Comparison of ENCODE assay signal across 8 mouse cellular contexts in the genomic region with DNA sequence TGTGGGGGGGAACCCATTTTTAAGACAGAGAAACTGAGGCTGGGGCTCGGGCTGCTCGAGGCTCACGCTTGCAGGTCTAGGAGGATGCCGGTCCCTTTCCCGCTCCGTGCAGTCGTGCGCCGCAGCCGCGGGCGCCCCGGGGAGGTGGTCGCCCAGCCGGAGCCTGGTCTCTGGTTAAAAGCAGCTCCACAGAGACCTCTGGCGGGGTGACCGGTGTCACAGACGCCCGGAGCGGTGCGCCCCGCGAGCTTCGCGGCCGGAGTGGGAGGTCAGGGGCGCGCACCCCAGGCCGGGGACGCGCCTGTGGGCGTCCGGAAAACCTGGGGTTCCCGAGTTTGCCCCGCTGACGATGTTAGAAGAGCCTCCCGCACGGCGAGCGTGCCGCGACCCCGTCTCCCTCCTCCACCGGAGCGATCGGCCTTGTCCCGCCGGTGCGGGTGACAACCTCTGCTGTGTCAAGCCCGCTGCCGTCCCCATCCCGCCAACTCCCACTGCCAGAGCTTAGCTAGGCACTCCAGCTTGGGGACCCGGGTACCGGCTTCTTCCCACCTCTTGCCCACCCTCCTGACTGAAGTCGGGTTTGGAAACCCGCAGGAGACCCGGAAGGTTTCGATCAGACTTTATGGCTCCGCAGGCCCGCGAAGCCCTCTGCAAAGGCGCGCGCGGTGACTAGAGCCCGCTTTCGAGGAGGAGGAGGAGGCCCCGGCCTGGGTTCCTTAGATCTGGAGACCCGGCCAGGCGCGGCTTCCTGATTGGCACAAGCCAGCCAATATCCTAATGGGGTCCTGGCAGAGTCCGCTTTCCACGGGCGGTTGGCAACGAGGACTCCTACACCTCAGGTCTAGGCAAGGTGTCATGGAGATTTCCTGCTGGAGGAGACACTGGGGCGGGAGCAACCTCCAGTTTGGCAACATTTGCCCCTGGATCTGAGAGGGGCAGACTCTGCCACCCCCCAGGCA. TPM values are rescaled to one million over a fixed set of nuclear protein-coding genes. Genes with fewer than 3 reads are reported as not detected.
DNase-seq lines count a peak whose midpoint lies in the region; ATAC-seq and TF ChIP-seq lines count a peak whose summit lies in the region.

No protein-coding gene starts in this region.

- peak overlapping the region; percentile 100 for H3K4me2 ChIP-seq in embryonic facial prominence, embryonic 12.5 days (replicated peaks)
- peak overlapping the region; percentile 91 for H3K4me2 ChIP-seq in hindbrain, embryonic 12.5 days (replicated peaks)
- H3K4me2 ChIP-seq in liver, embryonic 15.5 days: peak overlapping the region; percentile 94

- peaks cover 19% of the 10 kb centered on the region for H3K4me1 ChIP-seq in embryonic facial prominence, embryonic 12.5 days
- H3K4me1 ChIP-seq in hindbrain, embryonic 12.5 days: peaks cover 27% of the 10 kb centered on the region
- peaks cover 33% of the 10 kb centered on the region for H3K4me1 ChIP-seq in liver, embryonic 15.5 days (replicated peaks)
- peaks cover 18% of the 10 kb centered on the region for H3K4me1 ChIP-seq in olfactory bulb, adult 2 months (ENCODE audit: control insufficient read depth, insufficient read depth, low read length)

- H3K9ac ChIP-seq in embryonic facial prominence, embryonic 12.5 days: peak overlapping the region; percentile 67
- H3K9ac ChIP-seq in hindbrain, embryonic 12.5 days: peak overlapping the region; percentile 83
- H3K9ac ChIP-seq in liver, embryonic 15.5 days: peak overlapping the region; percentile 27; the same call in 1 of the 2 replicates

- H3K27ac ChIP-seq in embryonic facial prominence, embryonic 12.5 days: no peak overlapping the region
- no peak overlapping the region for H3K27ac ChIP-seq in hindbrain, embryonic 12.5 days
- no peak overlapping the region for H3K27ac ChIP-seq in liver, embryonic 15.5 days (replicated peaks)
- H3K27ac ChIP-seq in olfactory bulb, adult 2 months (ENCODE audit: insufficient read depth, low read depth, low read length): no peak overlapping the region

- H3K4me3 ChIP-seq in embryonic facial prominence, embryonic 12.5 days: peak overlapping the region; percentile 72
- peak overlapping the region; percentile 65 for H3K4me3 ChIP-seq in hindbrain, embryonic 12.5 days
- H3K4me3 ChIP-seq in liver, embryonic 15.5 days (replicated peaks): peak overlapping the region; percentile 64
- peak overlapping the region; percentile 74 for H3K4me3 ChIP-seq in olfactory bulb, adult 2 months (ENCODE audit: insufficient read depth, low read depth, low read length)

- no peaks in the 10 kb centered on the region for H3K9me3 ChIP-seq in embryonic facial prominence, embryonic 12.5 days
- H3K9me3 ChIP-seq in hindbrain, embryonic 12.5 days (replicated peaks): no peaks in the 10 kb centered on the region
- no peaks in the 10 kb centered on the region for H3K9me3 ChIP-seq in liver, embryonic 15.5 days (replicated peaks)

- H3K36me3 ChIP-seq in embryonic facial prominence, embryonic 12.5 days: no peaks in the 10 kb centered on the region
- no peaks in the 10 kb centered on the region for H3K36me3 ChIP-seq in hindbrain, embryonic 12.5 days
- H3K36me3 ChIP-seq in liver, embryonic 15.5 days (replicated peaks): no peaks in the 10 kb centered on the region

- no peak for TF ChIP-seq POLR2A in olfactory bulb, adult 2 months (IDR thresholded peaks at IDR 0.05; ENCODE audit: insufficient read depth, low read depth, low read length)

- DNase-seq in layer of hippocampus, adult 11-12 months (ENCODE audit: low spot score): peak; percentile 33
- no peak for DNase-seq in layer of hippocampus, adult 9-11 months
- peak; percentile 8 for DNase-seq in adrenal gland, adult 8-10 months
- peak; percentile 36 for DNase-seq in yolk sac, embryonic 10.5 days (ENCODE audit: low spot score)

- under 1% methylated on average over 76 of the region's 76 CpGs for WGBS in embryonic facial prominence, embryonic 12.5 days
- WGBS in hindbrain, embryonic 12.5 days: under 1% methylated on average over 76 of the region's 76 CpGs
- under 1% methylated on average over 76 of the region's 76 CpGs for WGBS in liver, embryonic 15.5 days (ENCODE audit: insufficient replicate concordance)
- WGBS in olfactory bulb, adult 2 months: under 1% methylated on average over 76 of the region's 76 CpGs

- 0 out of 2 replicates have a peak, but pooled peaks have one; percentile 1 for ATAC-seq in embryonic facial prominence, embryonic 12.5 days (ENCODE audit: insufficient number of reproducible peaks, insufficient read depth, low FRiP score, low TSS enrichment)
- peak; percentile 33 for ATAC-seq in hindbrain, embryonic 12.5 days (ENCODE audit: low FRiP score)
- ATAC-seq in liver, embryonic 15.5 days (ENCODE audit: insufficient read depth): no peak

- 0 out of 2 replicates have a peak, but pooled peaks have one; percentile 8 for TF ChIP-seq CTCF in olfactory bulb, adult 2 months (IDR thresholded peaks at IDR 0.05; ENCODE audit: insufficient read depth, low read depth, low read length)

- H3K27me3 ChIP-seq in embryonic facial prominence, embryonic 12.5 days: peaks cover 54% of the 10 kb centered on the region
- peaks cover 56% of the 10 kb centered on the region for H3K27me3 ChIP-seq in hindbrain, embryonic 12.5 days
- H3K27me3 ChIP-seq in liver, embryonic 15.5 days: peaks cover 94% of the 10 kb centered on the region

RNA-seq across cellular contexts. Expression of gene Mmp17, which starts 0.9 kb away (rescaled TPM):
- 1 to 10 TPM in 3 of 4 experiments, under 1 TPM in 1; 0.70 to 1.7 (median 1.2) TPM for total RNA-seq in adrenal gland, adult 8-10 months (2022)
- polyA plus RNA-seq in embryonic facial prominence, embryonic 12.5 days (2016; fragmentation: Nextera tagmentation; extraction: Ambion mirVana): 3.5 and 3.7 TPM in 2 replicates
- polyA plus RNA-seq in hindbrain, embryonic 12.5 days (2016; fragmentation: Nextera tagmentation; extraction: Ambion mirVana): 6.7 and 8.5 TPM in 2 replicates
- 0.21 and 0.25 TPM in 2 replicates for polyA plus RNA-seq in liver, embryonic 15.5 days (2015; fragmentation: Nextera tagmentation; extraction: Ambion mirVana)
- polyA plus RNA-seq in olfactory bulb, adult 2 months (2012; ENCODE audit: insufficient read depth, insufficient read length, low replicate concordance, missing spikeins): not detected in 2 replicates

Comparison
In these comparisons a context has a peak if more than half of its experiments do, and no peak if none do; other contexts are left out.
1. H3K9ac ChIP-seq: peak in every context shown above with its lines; median percentile 83 in hindbrain, embryonic 12.5 days; 67 in embryonic facial prominence, embryonic 12.5 days; 27 in liver, embryonic 15.5 days.